Mouse (Mus musculus): ENCODE measurements at regions not wholly inside any gene's neighbourhood (a gene's known extent, or its start where the extent isn't known, plus 50 kb on each side); places are given as distances from the start of the nearest gene placed in this dataset.

DNA sequence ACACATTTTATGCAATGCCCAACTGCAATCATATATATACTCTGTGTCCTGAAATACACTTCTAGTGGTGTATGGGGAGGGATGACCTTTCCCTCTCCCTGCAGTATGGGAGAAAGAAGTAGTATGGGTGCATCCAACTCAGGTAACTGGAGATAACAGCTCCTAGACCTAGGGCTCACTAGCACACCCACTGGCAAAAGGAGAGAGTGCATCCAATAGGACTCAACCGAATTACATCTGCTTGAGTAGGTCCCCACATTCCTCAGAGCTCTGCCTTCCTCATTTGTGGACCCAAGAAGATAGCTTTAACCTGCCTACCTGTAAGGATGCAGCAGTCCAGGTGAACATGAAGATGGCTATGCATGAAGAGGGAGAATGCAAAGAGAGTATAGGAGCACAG lies 317.7 kb upstream of the Zfp703 start:
- TF ChIP-seq USF1 (IDR thresholded peaks at IDR 0.05; ENCODE audit: low read depth) (no peak), CTCF (IDR thresholded peaks at IDR 0.05; ENCODE audit: control insufficient read depth, insufficient read depth, insufficient read length) (no peak), MYOD1 (IDR thresholded peaks at IDR 0.05; ENCODE audit: control insufficient read depth, insufficient read length, low read depth) (no peak), MAX (IDR thresholded peaks at IDR 0.05) (no peak), FOSL1 (IDR thresholded peaks at IDR 0.05; ENCODE audit: insufficient read depth, low read length, poor library complexity, severe bottlenecking) (no peak), MYOG (IDR thresholded peaks at IDR 0.05; ENCODE audit: control insufficient read depth, extremely low read depth, insufficient read length) (no peak), CEBPB (IDR thresholded peaks at IDR 0.05; ENCODE audit: low read depth) (no peak)

Data from C2C12 (cell line).